Mouse (Mus musculus) heart, adult 11 months (tissue): ENCODE results near the gene Cul4a.

ENCODE experiments used
- DNase-seq: peaks from one replicate; pipeline ENCODE4 v3.0.0; 2022

The Cul4a gene

GRCm38 (mm10) chr8:13180911-13181690 is 75.7 kb downstream of the Cul4a start:
- peak; percentile 89 for DNase-seq

- DNase-seq, result no peak
Measured at GRCm38 (mm10) chr8:13181691-13181976, 76.2 kb downstream of the Cul4a start.

GRCm38 (mm10) chr8:13186819-13187218 is 81.4 kb downstream of the Cul4a start:
- no peak for DNase-seq

- DNase-seq, result no peak
Measured at GRCm38 (mm10) chr8:13187229-13187628, 81.8 kb downstream of the Cul4a start.

GRCm38 (mm10) chr8:13187638-13188037 is 82.2 kb downstream of the Cul4a start:
- no peak for DNase-seq

GRCm38 (mm10) chr8:13188052-13188555 is 82.7 kb downstream of the Cul4a start:
- DNase-seq, result no peak

- DNase-seq, result no peak
Measured at GRCm38 (mm10) chr8:13188857-13189256, 83.4 kb downstream of the Cul4a start.

GRCm38 (mm10) chr8:13190235-13190634 is 84.8 kb downstream of the Cul4a start:
- DNase-seq, result no peak

GRCm38 (mm10) chr8:13194818-13195217 is 89.4 kb downstream of the Cul4a start:
- DNase-seq, result no peak

- no peak for DNase-seq
Measured at GRCm38 (mm10) chr8:13197493-13197892, 92.1 kb downstream of the Cul4a start.
